Mouse (Mus musculus) c-Kit-positive CD71-positive TER-119-negative erythroid progenitor cells, embryonic 14.5 days (primary cell): ENCODE measurements at regions not wholly inside any gene's neighbourhood (a gene's known extent, or its start where the extent isn't known, plus 50 kb on each side); places are given as distances from the start of the nearest gene placed in this dataset.

ENCODE experiments used
- DNase-seq: peaks from one replicate; pipeline ENCODE4 v3.0.0-alpha.2; 2013; ENCODE audit warnings: low read depth

- no peak for DNase-seq
Measured at GRCm38 (mm10) chr1:193946953-193947586, 577.0 kb upstream of the Camk1g start.

- DNase-seq, result no peak
Measured at GRCm38 (mm10) chr1:193935969-193936368, 565.9 kb upstream of the Camk1g start.

- DNase-seq, result no peak
Measured at GRCm38 (mm10) chr1:193934308-193934707, 564.2 kb upstream of the Camk1g start.

GRCm38 (mm10) chr1:193931131-193931729 is 561.1 kb upstream of the Camk1g start:
- no peak for DNase-seq

- no peak for DNase-seq
Measured at GRCm38 (mm10) chr1:193928607-193929006, 558.5 kb upstream of the Camk1g start.

GRCm38 (mm10) chr1:193922756-193923155 is 552.7 kb upstream of the Camk1g start:
- no peak for DNase-seq

- DNase-seq, result no peak
Measured at GRCm38 (mm10) chr1:193919243-193919642, 549.1 kb upstream of the Camk1g start.

- no peak for DNase-seq
Measured at GRCm38 (mm10) chr1:193905711-193906110, 535.6 kb upstream of the Camk1g start.

- no peak for DNase-seq
Measured at GRCm38 (mm10) chr1:193894072-193894471, 524.0 kb upstream of the Camk1g start.

- DNase-seq, result no peak
Measured at GRCm38 (mm10) chr1:193876540-193876939, 506.4 kb upstream of the Camk1g start.

GRCm38 (mm10) chr1:193876121-193876520 is 506.0 kb upstream of the Camk1g start:
- no peak for DNase-seq

GRCm38 (mm10) chr1:193875287-193875686 is 505.2 kb upstream of the Camk1g start:
- DNase-seq, result no peak

- no peak for DNase-seq
Measured at GRCm38 (mm10) chr1:193870731-193871130, 500.6 kb upstream of the Camk1g start.

GRCm38 (mm10) chr1:193868639-193869320 is 498.7 kb upstream of the Camk1g start:
- no peak for DNase-seq

GRCm38 (mm10) chr1:193860767-193861299 is 490.7 kb upstream of the Camk1g start:
- no peak for DNase-seq

GRCm38 (mm10) chr1:193860354-193860753 is 490.3 kb upstream of the Camk1g start:
- DNase-seq, result no peak

- no peak for DNase-seq
Measured at GRCm38 (mm10) chr1:193859257-193860125, 489.4 kb upstream of the Camk1g start.

GRCm38 (mm10) chr1:193847922-193848321 is 477.8 kb upstream of the Camk1g start:
- no peak for DNase-seq

GRCm38 (mm10) chr1:193844868-193845267 is 474.8 kb upstream of the Camk1g start:
- DNase-seq, result no peak

- DNase-seq, result no peak
Measured at GRCm38 (mm10) chr1:193844461-193844860, 474.4 kb upstream of the Camk1g start.

- no peak for DNase-seq
Measured at GRCm38 (mm10) chr1:193800998-193801397, 430.9 kb upstream of the Camk1g start.

GRCm38 (mm10) chr1:193790579-193790978 is 420.5 kb upstream of the Camk1g start:
- DNase-seq, result no peak
